Mouse (Mus musculus) CH12.LX (cell line): ENCODE data around the gene Ldlrad3. TPM values are rescaled to one million over a fixed set of nuclear protein-coding genes. Genes with fewer than 3 reads are reported as not detected.

Experiments
- DNase-seq: peaks from one replicate; pipeline ENCODE4 v3.0.0-alpha.2; 2013; ENCODE audit errors: extremely low read depth
- H3K27ac ChIP-seq: 2 replicates; pipeline ENCODE4 v1.5.1; 2012; ENCODE audit warnings: low read depth, mild to moderate bottlenecking, control low read depth, moderate library complexity; ENCODE audit not compliant: insufficient read depth
- H3K27me3 ChIP-seq: replicated peaks from 2 replicates; pipeline ENCODE3; 2012; ENCODE audit warnings: inconsistent platforms
- H3K36me3 ChIP-seq, 2 experiments: replicated peaks in 1 of 2; 2 replicates each; pipeline versions ENCODE3 to v1.6.1; 2012; ENCODE audit warnings: inconsistent platforms in 1 of 2, low read length in 1 of 2, mild to moderate bottlenecking in 1 of 2, mixed read lengths in 1 of 2, moderate library complexity in 1 of 2; ENCODE audit not compliant: control insufficient read depth in 1 of 2, insufficient read depth in 1 of 2
- H3K4me1 ChIP-seq, 2 experiments: 2 replicates each; pipeline ENCODE4 v1.6.1; 2012; ENCODE audit warnings: inconsistent platforms in 1 of 2, moderate library complexity in 1 of 2; ENCODE audit not compliant: insufficient read depth in 2 of 2, control insufficient read depth in 1 of 2
- H3K4me2 ChIP-seq: 2 replicates; pipeline ENCODE4 v1.6.1; 2012; ENCODE audit warnings: low read depth, mild to moderate bottlenecking, control low read depth; ENCODE audit not compliant: poor library complexity, insufficient read depth, severe bottlenecking
- H3K4me3 ChIP-seq, 3 experiments: fragments of 150-350 bp in 1 of 3; sonication (generic) in 1 of 3; replicated peaks in 1 of 3; 2 replicates each; pipeline versions ENCODE3 to v1.5.1; 2011 to 2012; ENCODE audit warnings: low read depth in 2 of 3, low read length in 2 of 3, mild to moderate bottlenecking in 2 of 3, moderate library complexity in 2 of 3, control low read depth in 1 of 3, improper control_type of control experiment in 1 of 3, inconsistent platforms in 1 of 3, mixed read lengths in 1 of 3; ENCODE audit not compliant: poor library complexity in 1 of 3
- H3K79me2 ChIP-seq: replicated peaks from 2 replicates; pipeline ENCODE4 v1.6.1; 2012; ENCODE audit warnings: mild to moderate bottlenecking, moderate library complexity; ENCODE audit not compliant: control insufficient read depth, poor library complexity, insufficient read depth, severe bottlenecking; ENCODE audit errors: extremely low read depth
- H3K9ac ChIP-seq: 2 replicates; pipeline ENCODE4 v1.6.1; 2012; ENCODE audit warnings: low read depth, mild to moderate bottlenecking, control low read depth, moderate library complexity; ENCODE audit not compliant: insufficient read depth
- H3K9me3 ChIP-seq: replicated peaks from 2 replicates; pipeline ENCODE3; 2012; ENCODE audit warnings: low read length, inconsistent platforms, mixed read lengths
- CHD2 ChIP-seq: IDR thresholded peaks from 2 replicates; pipeline ENCODE4 v1.6.1; 2011; ENCODE audit warnings: low read length, improper control_type of control experiment
- E2F4 ChIP-seq: IDR thresholded peaks from 2 replicates; pipeline ENCODE4 v1.6.1; 2011; ENCODE audit warnings: low read depth, low read length, improper control_type of control experiment; ENCODE audit not compliant: insufficient replicate concordance
- ETS1 ChIP-seq: conservative IDR thresholded peaks from 2 replicates; pipeline ENCODE4 v1.6.1; 2012; ENCODE audit warnings: low read depth, mild to moderate bottlenecking, inconsistent platforms, low read length, improper control_type of control experiment, moderate library complexity
- GABPA ChIP-seq: IDR thresholded peaks from 2 replicates; pipeline ENCODE4 v1.6.1; 2012; ENCODE audit warnings: low read depth, low read length, improper control_type of control experiment, inconsistent platforms; ENCODE audit not compliant: insufficient replicate concordance
- HCFC1 ChIP-seq: IDR thresholded peaks from 2 replicates; pipeline ENCODE4 v1.6.1; 2012; ENCODE audit warnings: low read depth, mild to moderate bottlenecking, inconsistent platforms, low read length, improper control_type of control experiment
- IRF4 ChIP-seq: IDR thresholded peaks from 2 replicates; pipeline ENCODE4 v1.6.1; 2014; ENCODE audit warnings: low read depth, mild to moderate bottlenecking, inconsistent platforms, low read length, improper control_type of control experiment
- JUN ChIP-seq: IDR thresholded peaks from 2 replicates; pipeline ENCODE4 v1.6.1; 2011; ENCODE audit warnings: low read depth, mild to moderate bottlenecking, low read length, improper control_type of control experiment, moderate library complexity; ENCODE audit not compliant: insufficient read depth
- KAT2A ChIP-seq: IDR thresholded peaks from 2 replicates; pipeline ENCODE4 v1.6.1; 2012; ENCODE audit warnings: low read length, improper control_type of control experiment, inconsistent platforms; ENCODE audit not compliant: insufficient replicate concordance
- MAFK ChIP-seq: IDR thresholded peaks from 2 replicates; pipeline ENCODE4 v1.6.1; 2011; ENCODE audit warnings: low read length, improper control_type of control experiment; ENCODE audit not compliant: insufficient replicate concordance
- MAZ ChIP-seq: IDR thresholded peaks from 2 replicates; pipeline ENCODE4 v1.6.1; 2012; ENCODE audit warnings: low read depth, mild to moderate bottlenecking, inconsistent platforms, low read length, improper control_type of control experiment, moderate library complexity
- MXI1 ChIP-seq: IDR thresholded peaks from 2 replicates; pipeline ENCODE4 v1.6.1; 2011; ENCODE audit warnings: mild to moderate bottlenecking, low read depth, low read length, improper control_type of control experiment
- PAX5 ChIP-seq: IDR thresholded peaks from 2 replicates; pipeline ENCODE4 v1.6.1; 2012; ENCODE audit warnings: low read length, inconsistent platforms, mixed read lengths
- RAD21 ChIP-seq: IDR thresholded peaks from 2 replicates; pipeline ENCODE4 v1.6.1; 2011; ENCODE audit warnings: low read depth, mild to moderate bottlenecking, low read length, improper control_type of control experiment, moderate library complexity
- RCOR1 ChIP-seq: conservative IDR thresholded peaks from 2 replicates; pipeline ENCODE4 v1.6.1; 2012; ENCODE audit warnings: low read depth, mild to moderate bottlenecking, inconsistent platforms, low read length, improper control_type of control experiment
- SMC3 ChIP-seq: IDR thresholded peaks from 2 replicates; pipeline ENCODE4 v1.6.1; 2011; ENCODE audit warnings: low read depth, low read length, improper control_type of control experiment
- TBP ChIP-seq: conservative IDR thresholded peaks from 2 replicates; pipeline ENCODE4 v1.6.1; 2011; ENCODE audit warnings: low read depth, low read length, improper control_type of control experiment
- TCF12 ChIP-seq: IDR thresholded peaks from 2 replicates; pipeline ENCODE4 v1.6.1; 2014; ENCODE audit warnings: low read depth, mild to moderate bottlenecking, inconsistent platforms, low read length, improper control_type of control experiment
- UBTF ChIP-seq: IDR thresholded peaks from 2 replicates; pipeline ENCODE4 v1.6.1; 2012; ENCODE audit warnings: low read depth, mild to moderate bottlenecking, inconsistent platforms, low read length, improper control_type of control experiment, moderate library complexity
- ZKSCAN1 ChIP-seq: IDR thresholded peaks from 2 replicates; pipeline ENCODE4 v1.6.1; 2012; ENCODE audit warnings: low read depth, inconsistent platforms, low read length, improper control_type of control experiment, borderline replicate concordance
- ZNF384 ChIP-seq: IDR thresholded peaks from 2 replicates; pipeline ENCODE4 v1.6.1; 2012; ENCODE audit warnings: low read depth, low read length, improper control_type of control experiment, inconsistent platforms
- dilution Hi-C: fragments of 300-500 bp; cut with MboI; formaldehyde crosslinking; loops from 2 replicates; pipeline ENCODE4 v1.14.3; 2020; ENCODE audit warnings: low sequenced_read_pairs; ENCODE audit not compliant: extremely low pct_unique_long_range_greater_than_20kb, extremely low pct_ligation_motif_present
- in situ Hi-C: fragments of 300-500 bp; cut with MboI; formaldehyde crosslinking; loops from 3 replicates; pipeline ENCODE4 v1.14.3; 2019; ENCODE audit warnings: low sequenced_read_pairs, low pct_ligation_motif_present, low pct_unique_long_range_greater_than_20kb, mixed read lengths
- polyA plus RNA-seq: library from polyadenylated mRNA; unstranded; fragments of >175 nt; gene quantifications from 2 replicates; pipeline ENCODE4 v1.2.1, GENCODE M21; 2012; ENCODE audit warnings: low read depth; ENCODE audit not compliant: insufficient read length
- total RNA-seq, 2 experiments: library from RNA; depleted of rRNA; stranded (reverse); fragments of 300-350 nt in 1 of 2; fragments of >200 nt in 1 of 2; gene quantifications; 2 replicates each; pipeline ENCODE4 v1.2.3; 2012 to 2014

The Ldlrad3 gene
- total and polyA plus RNA-seq, 3 experiments, result 0.30 to 2.7 (median 2.1) TPM

DNA sequence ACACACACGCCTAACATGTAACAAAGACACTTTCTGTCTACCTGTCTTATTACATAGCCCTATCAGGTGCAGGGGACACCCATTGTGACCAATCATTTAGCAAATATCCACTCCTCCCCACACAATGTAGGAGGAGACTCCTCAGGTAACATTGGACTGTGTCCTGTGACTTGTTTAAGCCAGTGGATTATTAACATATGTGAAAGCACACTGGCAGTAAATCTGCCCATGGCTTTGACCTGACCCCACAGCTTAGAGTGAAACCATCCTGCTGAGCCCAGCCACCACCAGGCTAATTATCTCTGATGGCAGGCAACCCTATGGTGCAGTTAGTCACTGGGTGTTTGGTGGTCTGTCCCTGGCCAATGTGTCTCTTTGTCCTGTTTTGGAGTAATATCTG is 11.1 kb upstream of the Ldlrad3 start:
- Histone ChIP-seq H3K79me2 (no peaks in the 10 kb centered on the region), H3K4me1 (peaks cover 0 to 11% of the 10 kb centered on the region in 2 experiments; a peak in 2 of 4 replicates)
- TF ChIP-seq MXI1 (no peak), ZNF384 (no peak), JUN (no peak), SMC3 (no peak), CHD2 (no peak), PAX5 (no peak), UBTF (no peak), GABPA (no peak), TBP (no peak), HCFC1 (no peak), TCF12 (no peak), ETS1 (no peak), MAFK (no peak), IRF4 (no peak)
- TF ChIP-seq, all 38 proteins: peak for 0
- Histone ChIP-seq H3K4me2 (no peak overlapping the region), H3K27me3 (no peaks in the 10 kb centered on the region), H3K27ac (no peak overlapping the region), H3K36me3 (no peaks in the 10 kb centered on the region), H3K9me3 (no peaks in the 10 kb centered on the region), H3K4me3 (no peak overlapping the region), H3K9ac (no peak overlapping the region)
- DNase-seq, result no peak
- in situ Hi-C loops (no loop called here), dilution Hi-C loops (no loop called here)

DNA sequence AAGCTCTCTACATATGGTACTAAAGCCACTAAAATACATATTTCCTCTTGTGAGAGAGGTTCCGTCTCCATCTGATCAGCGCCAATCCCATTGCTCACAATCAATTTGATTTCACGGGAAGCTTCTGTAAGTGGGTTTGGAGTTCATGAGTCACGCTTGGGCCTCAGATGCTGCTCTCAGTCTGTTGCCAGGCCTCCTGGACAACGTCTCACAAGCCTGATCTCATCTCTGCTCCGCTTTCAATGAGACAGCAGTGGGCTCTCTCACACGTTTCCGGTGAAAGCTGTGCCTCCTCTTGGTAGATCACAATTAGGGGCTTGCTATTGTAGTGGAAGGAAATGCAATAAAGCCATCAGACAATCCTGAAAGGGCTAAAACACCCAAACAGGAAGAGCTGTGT is 10.5 kb upstream of the Ldlrad3 start:
- H3K9me3 ChIP-seq, result no peaks in the 10 kb centered on the region
- no peak overlapping the region for H3K27ac ChIP-seq
- DNase-seq, result no peak
- no peak overlapping the region for H3K4me3 ChIP-seq
- in situ Hi-C loops, result no loop called here
- TF ChIP-seq IRF4 (no peak), MAZ (no peak), RCOR1 (no peak), MAFK (no peak), ZKSCAN1 (no peak), PAX5 (no peak), KAT2A (no peak), RAD21 (no peak), E2F4 (no peak)
- H3K4me2 ChIP-seq, result no peak overlapping the region
- dilution Hi-C loops, result no loop called here
- H3K79me2 ChIP-seq, result no peaks in the 10 kb centered on the region
- H3K36me3 ChIP-seq, result no peaks in the 10 kb centered on the region
- H3K27me3 ChIP-seq, result no peaks in the 10 kb centered on the region
- no peak overlapping the region for H3K9ac ChIP-seq
- peaks cover 0 to 9% of the 10 kb centered on the region in 2 experiments; a peak in 2 of 4 replicates for H3K4me1 ChIP-seq
